Mouse (Mus musculus) cortical plate, adult 2 months (tissue): ENCODE measurements around the gene Tbx3. TPM values are rescaled to one million over a fixed set of nuclear protein-coding genes. Genes with fewer than 3 reads are reported as not detected.

ENCODE experiments used
- H3K27ac ChIP-seq: fragments of 200-500 bp; 2 replicates; pipeline ENCODE4 v1.5.1; 2012; ENCODE audit warnings: low read length, control low read depth, inconsistent platforms; ENCODE audit not compliant: insufficient read depth
- H3K4me1 ChIP-seq: fragments of 200-500 bp; 2 replicates; pipeline ENCODE4 v1.6.1; 2011; ENCODE audit warnings: low read length; ENCODE audit not compliant: control insufficient read depth, insufficient read depth
- H3K4me3 ChIP-seq: fragments of 200-500 bp; 2 replicates; pipeline ENCODE4 v1.5.1; 2011; ENCODE audit warnings: mild to moderate bottlenecking, low read length, control low read depth; ENCODE audit not compliant: insufficient read depth
- CTCF ChIP-seq: fragments of 200-500 bp; IDR thresholded peaks from 2 replicates; pipeline ENCODE4 v1.5.1; 2011; ENCODE audit warnings: mild to moderate bottlenecking, control low read depth, low read length; ENCODE audit not compliant: insufficient read depth; ENCODE audit errors: extremely low read depth
- POLR2A ChIP-seq: fragments of 200-500 bp; IDR thresholded peaks from 2 replicates; pipeline ENCODE4 v1.6.1; 2011; ENCODE audit warnings: mild to moderate bottlenecking, low read length, control low read depth; ENCODE audit not compliant: insufficient read depth; ENCODE audit errors: extremely low read depth
- polyA plus RNA-seq: library from polyadenylated mRNA; depleted of rRNA; stranded (reverse); fragments of >200 nt; gene quantifications from 2 replicates; pipeline ENCODE4 v1.2.3, GENCODE M21; 2012

The Tbx3 gene
- polyA plus RNA-seq, 1 experiment, result 1.8 TPM

GRCm38 (mm10) chr5:119692425-119692824 lies 22.0 kb downstream of the Tbx3 start:
- TF ChIP-seq CTCF (0 out of 2 replicates have a peak, but pooled peaks have one; percentile 14), POLR2A (no peak)
- no peaks in the 10 kb centered on the region for H3K4me1 ChIP-seq
- no peak overlapping the region for H3K4me3 ChIP-seq
- H3K27ac ChIP-seq, result no peak overlapping the region

GRCm38 (mm10) chr5:119694914-119695313 lies 24.4 kb downstream of the Tbx3 start:
- Histone ChIP-seq H3K4me3 (no peak overlapping the region), H3K27ac (no peak overlapping the region), H3K4me1 (no peaks in the 10 kb centered on the region)
- TF ChIP-seq CTCF, result no peak
- TF ChIP-seq POLR2A, result no peak

DNA sequence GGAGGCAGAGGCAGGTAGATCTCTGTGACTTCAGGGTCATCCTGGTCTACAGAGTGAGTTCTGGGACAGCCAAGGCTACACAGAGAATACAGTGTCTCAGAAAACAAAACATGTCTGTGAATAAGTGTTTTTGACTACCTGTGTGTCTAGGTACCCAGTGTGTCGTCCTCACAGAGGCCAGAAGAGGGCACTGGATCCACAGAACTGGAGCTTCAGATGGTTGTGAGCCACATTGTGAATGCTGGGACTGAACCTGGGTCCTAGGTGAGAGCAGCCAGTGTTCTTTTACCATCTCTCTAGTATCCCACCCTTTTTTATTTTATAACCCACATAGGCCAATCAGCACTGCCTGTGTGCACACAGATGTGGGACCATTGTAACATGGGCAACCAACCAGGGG lies 32.6 kb downstream of the Tbx3 start:
- no peak overlapping the region for H3K4me3 ChIP-seq
- H3K27ac ChIP-seq, result no peak overlapping the region
- TF ChIP-seq POLR2A, result no peak
- no peak for TF ChIP-seq CTCF
- no peaks in the 10 kb centered on the region for H3K4me1 ChIP-seq

DNA sequence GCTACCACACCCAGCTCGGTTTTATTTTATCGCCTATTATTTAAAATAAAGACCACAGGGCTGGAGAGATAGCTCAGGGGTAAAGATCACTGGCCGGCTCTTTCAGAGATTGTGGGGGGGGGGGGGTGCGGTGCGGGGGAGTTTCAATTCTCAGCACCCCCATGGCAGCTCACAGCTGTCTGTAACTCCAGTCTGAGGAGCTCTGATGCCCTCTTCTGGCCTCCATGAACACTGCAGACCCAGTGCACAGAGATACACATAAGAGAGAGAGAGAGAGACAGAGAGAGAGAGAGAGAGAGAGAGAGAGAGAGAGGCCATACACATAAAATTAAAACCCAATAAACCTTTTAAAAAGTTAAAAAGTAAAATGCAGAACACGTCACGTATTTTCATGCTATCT lies 34.4 kb downstream of the Tbx3 start:
- H3K4me3 ChIP-seq, result no peak overlapping the region
- no peak overlapping the region for H3K27ac ChIP-seq
- no peaks in the 10 kb centered on the region for H3K4me1 ChIP-seq
- TF ChIP-seq CTCF, result no peak

- no peak overlapping the region for H3K4me3 ChIP-seq
- no peaks in the 10 kb centered on the region for H3K4me1 ChIP-seq
- no peak for TF ChIP-seq POLR2A
- TF ChIP-seq CTCF, result no peak
- H3K27ac ChIP-seq, result no peak overlapping the region
Measured at GRCm38 (mm10) chr5:119706467-119706866, 36.0 kb downstream of the Tbx3 start.

GRCm38 (mm10) chr5:119708850-119709585 lies 38.5 kb downstream of the Tbx3 start:
- Histone ChIP-seq H3K4me3 (no peak overlapping the region), H3K27ac (no peak overlapping the region), H3K4me1 (no peaks in the 10 kb centered on the region)
- TF ChIP-seq POLR2A (no peak), CTCF (no peak)

DNA sequence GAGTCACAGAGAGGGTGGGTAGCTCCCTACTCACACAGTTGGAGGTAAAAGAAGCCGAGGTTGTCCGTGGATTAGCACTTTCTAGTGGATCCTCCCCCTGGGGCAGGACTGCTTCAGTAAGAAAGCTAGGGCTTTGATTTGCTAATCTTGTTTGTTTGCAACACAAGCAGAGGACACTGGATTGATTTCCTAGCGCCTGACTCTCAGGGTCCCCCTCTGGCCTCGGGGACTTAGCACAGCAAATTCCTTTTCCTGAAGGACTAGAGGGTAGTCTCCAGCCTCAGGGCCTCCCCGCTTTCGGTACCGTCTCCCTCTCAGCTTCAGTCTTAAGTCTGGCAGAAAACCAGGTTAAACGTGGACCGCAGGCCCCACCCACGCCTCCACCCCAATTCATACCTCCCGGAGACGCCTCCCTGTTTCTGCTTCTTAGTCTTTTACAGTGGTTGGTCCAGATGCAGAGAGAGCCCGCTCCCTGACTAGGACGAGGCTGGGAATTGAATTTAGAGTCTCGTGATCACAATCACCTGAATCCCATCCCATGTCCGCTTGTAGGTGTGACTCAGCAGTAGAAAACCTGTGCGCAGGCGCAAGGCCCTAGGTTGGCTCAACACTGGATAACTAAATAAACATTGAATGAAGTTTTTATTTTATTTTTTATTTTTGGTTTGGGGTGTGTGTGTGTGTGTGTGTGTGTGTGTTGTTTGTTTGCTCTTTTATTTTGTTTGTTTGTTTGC lies 39.5 kb downstream of the Tbx3 start:
- no peak overlapping the region for H3K4me3 ChIP-seq
- no peaks in the 10 kb centered on the region for H3K4me1 ChIP-seq
- TF ChIP-seq POLR2A (no peak), CTCF (no peak)
- H3K27ac ChIP-seq, result no peak overlapping the region

DNA sequence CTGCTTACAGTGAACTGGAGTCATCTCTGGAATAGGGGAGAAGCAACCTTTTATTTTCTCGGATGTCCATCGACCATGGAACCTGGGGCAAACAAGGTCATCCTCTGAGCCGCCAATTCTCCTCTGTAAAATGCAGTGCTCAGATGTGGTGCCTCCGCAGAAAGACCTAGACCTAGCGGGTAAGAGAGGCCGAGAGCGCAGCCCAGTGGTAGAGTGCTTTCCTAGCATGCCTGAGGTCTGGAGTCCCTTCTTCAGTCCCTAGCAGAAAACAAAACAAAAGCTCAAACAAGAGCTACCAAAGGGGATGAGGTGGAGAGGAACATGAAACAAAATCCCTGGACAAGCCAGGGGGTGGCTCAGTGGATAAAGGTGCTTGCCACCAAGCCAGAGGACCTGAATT lies 40.3 kb downstream of the Tbx3 start:
- no peak for TF ChIP-seq CTCF
- TF ChIP-seq POLR2A, result no peak
- H3K4me3 ChIP-seq, result no peak overlapping the region
- no peaks in the 10 kb centered on the region for H3K4me1 ChIP-seq
- H3K27ac ChIP-seq, result no peak overlapping the region

DNA sequence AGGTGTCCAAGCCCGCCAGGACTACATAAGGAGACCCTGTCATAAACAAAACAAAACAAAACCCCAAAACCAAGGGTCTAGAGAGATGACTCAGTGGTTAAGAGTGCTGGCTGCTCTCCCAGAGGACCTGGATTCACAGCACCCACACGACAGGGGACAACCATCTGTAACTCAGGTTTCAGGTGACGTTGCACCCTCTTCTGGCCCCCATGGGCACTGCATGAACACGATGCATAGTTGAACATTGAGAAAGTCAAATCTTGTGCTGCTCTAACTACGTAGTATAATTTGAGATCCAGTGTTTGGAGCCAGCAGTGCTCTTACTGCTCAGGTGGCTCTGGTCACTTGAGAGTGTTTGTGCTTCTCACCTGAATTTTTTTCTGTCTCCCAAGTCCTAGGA lies 41.2 kb downstream of the Tbx3 start:
- TF ChIP-seq POLR2A (no peak), CTCF (no peak)
- Histone ChIP-seq H3K27ac (no peak overlapping the region), H3K4me1 (no peaks in the 10 kb centered on the region), H3K4me3 (no peak overlapping the region)

DNA sequence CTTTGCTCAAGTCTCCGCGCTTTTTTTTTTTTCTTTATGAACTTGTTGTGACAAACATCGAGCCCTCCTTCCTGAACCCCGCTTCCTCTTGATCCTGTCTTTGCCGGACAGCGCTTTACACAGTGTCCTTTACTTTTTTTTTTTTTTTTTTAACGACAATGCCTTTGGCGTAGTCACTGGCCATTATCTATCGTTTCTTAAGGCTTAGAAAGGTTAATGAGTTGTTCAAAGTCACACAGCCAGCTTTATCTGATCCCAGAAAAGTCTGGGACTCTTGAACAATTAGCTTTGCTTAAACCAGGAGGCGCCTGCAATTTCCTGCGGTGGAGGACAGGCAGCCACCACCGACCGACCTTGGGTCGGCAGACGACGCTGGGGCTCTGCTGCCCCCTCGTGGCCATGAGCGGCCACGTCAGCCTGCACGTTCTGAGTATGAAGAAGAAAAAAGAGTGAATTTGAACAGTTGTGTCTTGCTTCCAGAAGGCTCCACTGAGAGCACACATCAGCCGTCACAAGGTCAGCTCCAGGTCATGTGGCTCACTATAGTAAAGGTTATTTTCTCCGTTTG lies 42.3 kb downstream of the Tbx3 start:
- H3K27ac ChIP-seq, result no peak overlapping the region
- H3K4me3 ChIP-seq, result no peak overlapping the region
- TF ChIP-seq POLR2A (no peak), CTCF (peak; percentile 75)
- H3K4me1 ChIP-seq, result no peaks in the 10 kb centered on the region

DNA sequence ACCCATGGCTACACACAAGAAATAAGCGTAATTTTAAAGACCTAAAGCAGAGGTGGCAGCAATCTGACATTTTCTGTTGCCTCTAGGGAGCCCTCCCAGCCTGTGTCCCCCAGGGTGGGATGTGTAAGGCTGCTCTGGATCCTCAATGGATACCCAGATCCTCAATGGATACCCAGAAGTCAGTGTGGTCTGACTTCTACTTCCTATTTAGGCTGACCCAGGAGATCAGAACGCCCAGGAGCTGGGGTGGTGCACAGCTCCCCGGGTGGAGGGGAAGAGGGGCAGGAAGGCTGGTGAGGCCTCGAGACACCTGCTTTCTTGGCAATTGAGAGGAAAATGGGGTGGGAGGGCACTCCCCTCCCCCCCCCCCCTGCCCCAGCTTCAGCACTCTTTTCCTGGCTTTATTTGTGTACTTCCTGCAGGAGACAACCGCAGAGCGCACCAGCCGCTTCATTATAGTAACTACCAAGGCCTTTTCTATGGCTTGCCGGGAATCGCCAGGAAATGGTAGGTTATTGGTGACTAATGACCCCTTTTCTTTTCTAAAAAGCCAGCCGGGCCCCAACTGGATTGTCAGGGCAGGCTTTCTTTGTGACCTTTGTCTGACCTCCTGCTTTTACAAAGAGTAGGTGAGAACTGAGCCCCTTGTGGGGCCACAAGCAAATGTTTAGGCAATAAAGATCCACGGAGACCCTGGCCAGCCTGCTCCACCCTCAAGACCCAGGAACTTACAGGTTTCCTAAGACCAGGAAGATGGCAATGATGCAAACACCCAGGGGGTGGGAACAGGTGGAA lies 50.2 kb downstream of the Tbx3 start:
- H3K4me1 ChIP-seq, result no peaks in the 10 kb centered on the region
- no peak overlapping the region for H3K27ac ChIP-seq
- TF ChIP-seq CTCF, result no peak
- TF ChIP-seq POLR2A, result no peak
- no peak overlapping the region for H3K4me3 ChIP-seq
